Mouse (Mus musculus) embryonic facial prominence, embryonic 12.5 days (tissue): ENCODE results near the gene Acot12. TPM values are rescaled to one million over a fixed set of nuclear protein-coding genes. Genes with fewer than 3 reads are reported as not detected.
A peak's percentile ranks its signal among the peaks of the same experiment; 100 is the strongest.

ENCODE experiments used
- ATAC-seq: fragments of 200-750 bp; cut with Nextera tagmentation; 2 replicates; pipeline ENCODE4 v1.8.0; 2017; ENCODE audit not compliant: insufficient number of reproducible peaks, insufficient read depth, low FRiP score, low TSS enrichment
- H3K27ac ChIP-seq: fragments of 300-500 bp; sonication (generic); 2 replicates; pipeline ENCODE4 v1.5.1; 2016; ENCODE audit warnings: mild to moderate bottlenecking
- H3K27me3 ChIP-seq: fragments of 300-500 bp; sonication (generic); 2 replicates; pipeline ENCODE4 v1.6.1; 2016; ENCODE audit warnings: mild to moderate bottlenecking, moderate library complexity
- H3K36me3 ChIP-seq: fragments of 300-500 bp; sonication (generic); 2 replicates; pipeline ENCODE4 v1.6.1; 2016; ENCODE audit warnings: mild to moderate bottlenecking
- H3K4me1 ChIP-seq: fragments of 300-500 bp; sonication (generic); 2 replicates; pipeline ENCODE4 v1.6.1; 2016
- H3K4me2 ChIP-seq: fragments of 300-500 bp; sonication (generic); replicated peaks from 2 replicates; pipeline ENCODE4 v1.6.1; 2016; ENCODE audit warnings: mild to moderate bottlenecking, moderate library complexity
- H3K4me3 ChIP-seq: fragments of 300-500 bp; sonication (generic); 2 replicates; pipeline ENCODE4 v1.5.1; 2016; ENCODE audit warnings: mild to moderate bottlenecking
- H3K9ac ChIP-seq: fragments of 300-500 bp; sonication (generic); 2 replicates; pipeline ENCODE4 v1.6.1; 2016; ENCODE audit warnings: mild to moderate bottlenecking, moderate library complexity
- H3K9me3 ChIP-seq: fragments of 300-500 bp; sonication (generic); 2 replicates; pipeline ENCODE4 v1.6.1; 2016; ENCODE audit warnings: mild to moderate bottlenecking, moderate library complexity
- WGBS: fragments of 180-500 bp; shearing (Covaris S2); methylation state at CpG from one replicate; pipeline ENCODE4 v1.1.7; 2016; 5-methylcytosine and 5-hydroxymethylcytosine counted together
- polyA plus RNA-seq: library from polyadenylated mRNA; unstranded; fragments of >200 nt; fragmentation: Nextera tagmentation; extraction: Ambion mirVana; gene quantifications from 2 replicates; pipeline ENCODE4 v1.2.1, GENCODE M21; 2016

Acot12 gene
- polyA plus RNA-seq, 1 experiment from 2014 or later, result 0.06 TPM

DNA sequence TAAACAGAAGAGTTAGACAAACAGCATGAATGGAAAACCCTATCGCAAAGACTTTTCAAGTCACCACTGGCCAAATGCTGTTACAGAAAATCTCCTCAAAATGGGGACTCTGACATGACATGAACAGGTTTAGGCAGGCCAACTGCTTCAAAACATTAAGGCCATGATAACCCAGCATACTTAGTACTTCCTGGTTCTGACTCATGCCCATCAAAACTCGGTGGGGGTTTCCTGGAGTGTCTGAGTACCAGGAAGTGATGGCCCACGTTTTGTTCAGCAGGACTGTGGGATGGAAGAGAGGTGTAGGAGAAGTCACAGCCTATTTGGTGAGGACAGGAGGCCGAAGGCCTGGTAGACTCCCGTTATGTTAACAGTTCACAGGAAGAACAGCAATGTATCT is 60.4 kb downstream of the Acot12 start:
- 87% methylated on average over 5 of the region's 5 CpGs for WGBS
- Histone ChIP-seq H3K27ac (no peak overlapping the region), H3K27me3 (no peaks in the 10 kb centered on the region), H3K4me3 (no peak overlapping the region), H3K9ac (no peak overlapping the region), H3K9me3 (no peaks in the 10 kb centered on the region), H3K36me3 (peaks cover 61% of the 10 kb centered on the region), H3K4me1 (no peaks in the 10 kb centered on the region), H3K4me2 (no peak overlapping the region)
- ATAC-seq, result no peak

GRCm38 (mm10) chr13:91807155-91807839 is 66.0 kb downstream of the Acot12 start, which contains the start of gene Zcchc9:
TSS of gene Zcchc9 (minus strand) at chr13:91807705.
- peaks cover 4% of the 10 kb centered on the region; the same call in 1 of the 2 replicates for H3K4me1 ChIP-seq
- peak within 1 kb of the TSS; percentile 96 for H3K9ac ChIP-seq

DNA sequence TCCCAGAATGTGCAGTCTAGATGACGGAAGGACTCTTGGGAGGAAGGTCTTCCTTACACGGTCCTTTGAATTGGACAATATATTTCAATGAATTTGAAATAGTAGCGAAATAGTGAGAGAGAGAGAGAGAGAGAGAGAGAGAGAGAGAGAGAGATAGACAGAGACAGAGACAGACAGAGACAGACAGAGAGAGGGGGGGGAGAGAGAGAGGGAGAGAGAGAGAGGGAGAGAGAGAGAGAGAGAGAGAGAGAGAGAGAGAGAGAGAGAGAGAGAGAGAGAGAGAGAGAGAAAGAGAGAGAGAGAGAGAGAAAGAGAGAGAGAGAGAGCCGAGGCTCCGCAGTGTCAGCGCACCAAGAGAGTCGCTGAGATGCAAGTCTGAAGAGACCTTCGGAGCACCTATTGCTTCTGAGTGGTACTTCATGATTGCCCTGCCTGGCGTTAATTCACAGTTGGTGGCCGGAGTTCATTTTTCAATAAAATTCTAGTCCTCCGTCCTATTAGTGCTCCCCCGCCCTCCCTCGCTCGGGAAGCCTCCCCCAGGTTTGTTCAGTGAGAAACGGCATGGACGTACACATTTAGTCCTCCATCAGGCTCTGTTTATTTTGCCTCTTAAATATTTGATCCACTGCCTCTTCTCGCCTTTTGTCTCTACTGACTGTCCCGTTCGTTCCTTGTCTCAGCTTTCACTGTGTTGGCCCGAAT is 66.7 kb downstream of the Acot12 start:
- no peaks in the 10 kb centered on the region for H3K9me3 ChIP-seq
- H3K4me2 ChIP-seq, result peak overlapping the region; percentile 65
- WGBS, result 35% methylated on average over 20 of the region's 20 CpGs
- no peak for ATAC-seq
- H3K27me3 ChIP-seq, result no peaks in the 10 kb centered on the region
- peaks cover 18% of the 10 kb centered on the region; the same call in 1 of the 2 replicates for H3K36me3 ChIP-seq
- peak overlapping the region; percentile 95 for H3K4me3 ChIP-seq
- H3K27ac ChIP-seq, result peak overlapping the region; percentile 90
- peak overlapping the region; percentile 96 for H3K9ac ChIP-seq
- peaks cover 4% of the 10 kb centered on the region; the same call in 1 of the 2 replicates for H3K4me1 ChIP-seq

More at GRCm38 (mm10) chr13:91807155-91807839, 66.0 kb downstream of the Acot12 start, which contains the start of gene Zcchc9:
- under 1% methylated on average over 49 of the region's 50 CpGs for WGBS
- Histone ChIP-seq H3K36me3 (peaks cover 18% of the 10 kb centered on the region; the same call in 1 of the 2 replicates), H3K27ac (peak within 1 kb of the TSS; percentile 90), H3K4me3 (peak within 1 kb of the TSS; percentile 95), H3K27me3 (no peaks in the 10 kb centered on the region), H3K4me2 (peak within 1 kb of the TSS; percentile 65), H3K9me3 (no peaks in the 10 kb centered on the region)
- ATAC-seq, result peak; percentile 98

GRCm38 (mm10) chr13:91809476-91809875 is 68.2 kb downstream of the Acot12 start:
- no peak overlapping the region for H3K9ac ChIP-seq
- no peaks in the 10 kb centered on the region for H3K27me3 ChIP-seq
- no peaks in the 10 kb centered on the region for H3K9me3 ChIP-seq
- peaks cover 14% of the 10 kb centered on the region; the same call in 1 of the 2 replicates for H3K36me3 ChIP-seq
- H3K27ac ChIP-seq, result no peak overlapping the region
- WGBS, result 45% methylated on average over 2 of the region's 2 CpGs
- H3K4me3 ChIP-seq, result no peak overlapping the region
- H3K4me2 ChIP-seq, result no peak overlapping the region
- peaks cover 4% of the 10 kb centered on the region; the same call in 1 of the 2 replicates for H3K4me1 ChIP-seq
- no peak for ATAC-seq

- Histone ChIP-seq H3K36me3 (no peaks in the 10 kb centered on the region), H3K4me1 (no peaks in the 10 kb centered on the region), H3K27me3 (no peaks in the 10 kb centered on the region), H3K9me3 (no peaks in the 10 kb centered on the region), H3K27ac (no peak overlapping the region), H3K4me2 (no peak overlapping the region), H3K4me3 (no peak overlapping the region), H3K9ac (no peak overlapping the region)
- WGBS, result 90% methylated on average over 5 of the region's 5 CpGs
- no peak for ATAC-seq
Measured at GRCm38 (mm10) chr13:91814670-91815069, 73.4 kb downstream of the Acot12 start.

GRCm38 (mm10) chr13:91823735-91824134 is 82.4 kb downstream of the Acot12 start:
- WGBS, result 68% methylated on average over 6 of the region's 6 CpGs
- H3K27ac ChIP-seq, result no peak overlapping the region
- no peak for ATAC-seq
- H3K4me2 ChIP-seq, result no peak overlapping the region
- H3K27me3 ChIP-seq, result no peaks in the 10 kb centered on the region
- no peak overlapping the region for H3K4me3 ChIP-seq
- no peaks in the 10 kb centered on the region for H3K9me3 ChIP-seq
- H3K9ac ChIP-seq, result no peak overlapping the region
- H3K36me3 ChIP-seq, result no peaks in the 10 kb centered on the region
- 0 out of 2 replicates have a peak, but pooled peaks cover 4% of the 10 kb centered on the region for H3K4me1 ChIP-seq

DNA sequence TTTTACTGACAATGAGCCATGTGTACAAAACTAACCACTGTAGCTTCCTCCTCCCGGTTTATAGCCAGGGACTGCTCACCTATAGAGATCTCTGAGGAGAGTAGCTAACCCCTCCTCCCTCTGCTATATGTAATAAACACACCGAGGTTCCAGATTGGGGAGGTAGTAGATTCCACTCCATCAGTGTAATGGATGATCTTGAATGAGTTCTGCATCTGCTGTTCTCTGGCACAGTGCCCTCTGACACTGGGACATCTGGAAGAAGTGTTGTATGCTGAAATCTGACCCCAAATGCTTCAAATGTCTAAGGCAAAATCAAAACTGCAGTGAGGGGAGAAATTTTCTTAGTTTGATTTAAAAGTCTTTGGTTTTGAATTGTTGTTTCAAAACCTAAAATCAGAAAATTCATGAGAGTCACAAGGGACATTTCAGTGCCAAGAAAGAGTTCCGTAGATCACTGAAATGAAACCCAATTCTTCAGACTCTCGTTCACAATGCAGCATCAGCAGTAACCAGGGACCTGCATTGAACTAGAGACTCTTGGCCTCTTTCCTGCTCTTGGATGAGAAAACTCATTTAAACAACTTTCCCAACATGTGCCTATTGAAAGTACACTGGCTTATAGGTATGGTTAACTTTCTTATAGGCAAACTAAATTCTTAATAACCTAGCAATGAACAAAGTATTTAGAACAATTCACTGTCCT is 83.7 kb downstream of the Acot12 start:
- 0 out of 2 replicates have a peak overlapping the region, but pooled peaks have one; percentile 31 for H3K27ac ChIP-seq
- H3K4me3 ChIP-seq, result no peak overlapping the region
- no peaks in the 10 kb centered on the region for H3K36me3 ChIP-seq
- 48% methylated on average over 4 of the region's 4 CpGs for WGBS
- H3K4me1 ChIP-seq, result 0 out of 2 replicates have a peak, but pooled peaks cover 4% of the 10 kb centered on the region
- H3K9ac ChIP-seq, result no peak overlapping the region
- ATAC-seq, result no peak
- H3K9me3 ChIP-seq, result no peaks in the 10 kb centered on the region
- H3K27me3 ChIP-seq, result no peaks in the 10 kb centered on the region
- no peak overlapping the region for H3K4me2 ChIP-seq

DNA sequence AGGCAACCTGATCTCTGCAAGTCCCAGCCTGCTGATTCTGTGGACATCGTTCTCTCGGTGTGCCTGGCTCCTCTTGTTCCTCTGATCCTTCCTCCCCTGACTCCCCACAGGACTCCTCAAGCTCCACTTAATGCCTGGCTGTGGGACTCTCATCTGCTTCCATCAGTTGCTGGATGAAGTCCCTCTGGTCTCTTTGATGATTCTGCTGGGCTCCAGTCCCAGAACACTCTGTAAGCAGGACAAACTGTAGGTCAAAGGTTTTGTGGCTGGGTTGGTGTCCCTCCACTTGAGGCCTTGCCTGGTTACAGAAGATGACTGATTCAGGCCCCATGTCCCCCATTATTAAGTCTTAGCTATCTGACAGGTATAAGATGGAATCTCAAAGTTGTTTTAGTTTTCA is 84.8 kb downstream of the Acot12 start:
- Histone ChIP-seq H3K36me3 (no peaks in the 10 kb centered on the region), H3K9me3 (no peaks in the 10 kb centered on the region), H3K27me3 (no peaks in the 10 kb centered on the region), H3K4me2 (no peak overlapping the region), H3K4me3 (no peak overlapping the region), H3K4me1 (0 out of 2 replicates have a peak, but pooled peaks cover 4% of the 10 kb centered on the region), H3K27ac (no peak overlapping the region), H3K9ac (no peak overlapping the region)
- WGBS, result 77% methylated on average over 2 of the region's 2 CpGs
- ATAC-seq, result no peak

DNA sequence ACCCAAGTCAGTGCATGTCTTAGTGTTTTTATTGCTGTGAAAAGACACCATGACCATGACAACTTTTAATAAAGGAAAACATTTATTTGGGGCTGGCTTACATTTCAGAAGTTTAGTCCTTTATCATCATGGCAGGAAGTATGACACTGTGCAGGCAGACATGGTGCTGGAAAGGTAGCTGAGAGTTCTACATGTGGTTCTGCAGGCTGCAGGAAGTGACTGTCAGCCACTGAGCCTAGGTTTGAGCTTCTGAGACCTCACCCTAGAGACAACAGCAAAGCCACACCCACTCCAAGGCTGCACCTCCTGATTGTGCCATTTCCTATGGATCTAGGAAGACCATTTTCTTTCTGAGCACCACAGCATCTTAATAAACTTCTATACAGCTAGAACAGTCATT is 86.6 kb downstream of the Acot12 start:
- no peak for ATAC-seq
- Histone ChIP-seq H3K4me3 (no peak overlapping the region), H3K9ac (no peak overlapping the region), H3K9me3 (no peaks in the 10 kb centered on the region), H3K4me1 (0 out of 2 replicates have a peak, but pooled peaks cover 4% of the 10 kb centered on the region), H3K4me2 (no peak overlapping the region), H3K27ac (no peak overlapping the region), H3K27me3 (no peaks in the 10 kb centered on the region), H3K36me3 (no peaks in the 10 kb centered on the region)
